Mouse (Mus musculus) yolk sac, embryonic 10.5 days (tissue): ENCODE measurements around the gene Arfgap1.

ENCODE experiments used
- DNase-seq: peaks from one replicate; pipeline ENCODE4 v3.0.0-alpha.2; 2017; ENCODE audit warnings: low spot score

Arfgap1 gene

GRCm38 (mm10) chr2:180986449-180986848 is 19.4 kb downstream of the Arfgap1 start, which contains the start of gene Col20a1:
Gene Col20a1, plus strand, starts transcription at chr2:180986535.
- no peak for DNase-seq

- no peak for DNase-seq
Measured at GRCm38 (mm10) chr2:180987001-180987400, 20.0 kb downstream of the Arfgap1 start.

GRCm38 (mm10) chr2:180987432-180988030 is 20.5 kb downstream of the Arfgap1 start:
- DNase-seq: no peak

GRCm38 (mm10) chr2:180988347-180988913 is 21.4 kb downstream of the Arfgap1 start:
- no peak for DNase-seq

- no peak for DNase-seq
Measured at GRCm38 (mm10) chr2:180988948-180989347, 21.9 kb downstream of the Arfgap1 start.

- DNase-seq: no peak
Measured at GRCm38 (mm10) chr2:180990347-180990746, 23.3 kb downstream of the Arfgap1 start.

GRCm38 (mm10) chr2:180994360-180994759 is 27.3 kb downstream of the Arfgap1 start:
- DNase-seq: no peak

GRCm38 (mm10) chr2:180995457-180995856 is 28.4 kb downstream of the Arfgap1 start:
- no peak for DNase-seq

- no peak for DNase-seq
Measured at GRCm38 (mm10) chr2:180996436-180996835, 29.4 kb downstream of the Arfgap1 start.

- no peak for DNase-seq
Measured at GRCm38 (mm10) chr2:180996905-180997304, 29.9 kb downstream of the Arfgap1 start.

GRCm38 (mm10) chr2:181007054-181007453 is 40.0 kb downstream of the Arfgap1 start:
- no peak for DNase-seq

GRCm38 (mm10) chr2:181008339-181008738 is 41.3 kb downstream of the Arfgap1 start:
- no peak for DNase-seq

- DNase-seq: no peak
Measured at GRCm38 (mm10) chr2:181031406-181031934, 64.4 kb downstream of the Arfgap1 start.
